Mouse (Mus musculus): Measurements from ENCODE around the gene Apoc2.

Gene Apoc2

GRCm38 (mm10) chr7:19628192-19628535 is 49.6 kb downstream of the Apoc2 start:
- no peak for DNase-seq

GRCm38 (mm10) chr7:19627721-19628120 is 50.0 kb downstream of the Apoc2 start:
- no peak for DNase-seq

- no peak for DNase-seq
Observed at GRCm38 (mm10) chr7:19623433-19623832, 54.3 kb downstream of the Apoc2 start.

GRCm38 (mm10) chr7:19622241-19622640 is 55.5 kb downstream of the Apoc2 start:
- no peak for DNase-seq

All from kidney, postnatal 14 days (tissue).